Mouse (Mus musculus) C2C12 (cell line): Measurements from ENCODE around the gene Sh3bp1.

Source experiments
- CEBPB ChIP-seq: IDR thresholded peaks from one replicate; pipeline ENCODE4 v1.6.1; 2011; ENCODE audit warnings: low read depth, mild to moderate bottlenecking, control low read depth, moderate library complexity
- CTCF ChIP-seq: IDR thresholded peaks from one replicate; pipeline ENCODE4 v1.5.1; 2011; ENCODE audit not compliant: control insufficient read depth, insufficient read depth, insufficient read length
- FOSL1 ChIP-seq: IDR thresholded peaks from one replicate; pipeline ENCODE4 v1.8.0; 2011; ENCODE audit warnings: mild to moderate bottlenecking, low read length; ENCODE audit not compliant: poor library complexity, insufficient read depth, severe bottlenecking
- MAX ChIP-seq: IDR thresholded peaks from one replicate; pipeline ENCODE4 v1.6.1; 2011; ENCODE audit warnings: mild to moderate bottlenecking, control low read depth
- MYOD1 ChIP-seq: IDR thresholded peaks from one replicate; pipeline ENCODE4 v1.6.1; 2011; ENCODE audit warnings: low read depth; ENCODE audit not compliant: control insufficient read depth, insufficient read length
- MYOG ChIP-seq: IDR thresholded peaks from one replicate; pipeline ENCODE4 v1.6.1; 2011; ENCODE audit not compliant: control insufficient read depth, insufficient read length; ENCODE audit errors: extremely low read depth
- USF1 ChIP-seq: IDR thresholded peaks from one replicate; pipeline ENCODE4 v1.6.1; 2011; ENCODE audit warnings: low read depth, mild to moderate bottlenecking, control low read depth, moderate library complexity

DNA sequence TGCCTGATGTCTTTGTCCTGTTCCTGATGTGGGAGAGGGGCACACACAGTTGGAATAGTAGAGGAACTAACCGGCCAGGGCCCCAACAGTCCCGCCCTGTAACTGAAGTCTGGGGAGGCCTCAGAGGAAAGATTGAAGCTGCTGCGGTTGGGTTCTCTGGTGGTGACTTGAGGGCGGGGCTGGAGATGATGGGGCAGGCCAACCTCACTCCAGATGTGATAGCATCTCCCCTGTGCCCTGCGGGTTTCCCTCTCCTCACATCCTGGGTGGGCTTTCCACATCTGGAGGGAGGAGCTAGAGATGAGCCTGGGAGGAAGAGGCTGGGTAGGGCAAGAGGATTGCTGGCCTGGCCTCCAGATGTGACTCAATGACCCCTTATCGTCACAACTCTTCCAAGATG, 24.0 kb downstream of the Sh3bp1 start:
- TF ChIP-seq CTCF (no peak), CEBPB (no peak), MYOG (no peak), MYOD1 (no peak), USF1 (no peak), MAX (no peak), FOSL1 (no peak)
